Mouse (Mus musculus) liver, embryonic 16.5 days (tissue): ENCODE results near the gene Prss42. TPM values are rescaled to one million over a fixed set of nuclear protein-coding genes. Genes with fewer than 3 reads are reported as not detected.

Experiments
- ATAC-seq: fragments of 200-750 bp; cut with Nextera tagmentation; 2 replicates; pipeline ENCODE4 v1.8.0; 2017; ENCODE audit warnings: low read depth, mild to moderate bottlenecking, moderate number of reproducible peaks, moderate library complexity
- H3K27ac ChIP-seq: fragments of 300-500 bp; sonication (generic); 2 replicates; pipeline ENCODE4 v1.5.1; 2014; ENCODE audit warnings: mild to moderate bottlenecking, low read length
- H3K27me3 ChIP-seq: fragments of 300-500 bp; sonication (generic); 2 replicates; pipeline ENCODE4 v1.6.1; 2014; ENCODE audit warnings: low read depth, low read length, mixed read lengths; ENCODE audit not compliant: control insufficient read depth, insufficient read depth
- H3K36me3 ChIP-seq: fragments of 300-500 bp; sonication (generic); 2 replicates; pipeline ENCODE4 v1.6.1; 2014; ENCODE audit warnings: mild to moderate bottlenecking; ENCODE audit not compliant: control insufficient read depth, insufficient read depth
- H3K4me1 ChIP-seq: fragments of 300-500 bp; sonication (generic); 2 replicates; pipeline ENCODE4 v1.6.1; 2014; ENCODE audit warnings: low read depth, low read length, mixed read lengths; ENCODE audit not compliant: control insufficient read depth
- H3K4me2 ChIP-seq: fragments of 300-500 bp; sonication (generic); 2 replicates; pipeline ENCODE4 v1.6.1; 2014; ENCODE audit warnings: low read depth, low read length, mixed read lengths
- H3K4me3 ChIP-seq: fragments of 300-500 bp; sonication (generic); 2 replicates; pipeline ENCODE4 v1.5.1; 2014; ENCODE audit warnings: low read depth, mild to moderate bottlenecking, low read length
- H3K9ac ChIP-seq: fragments of 300-500 bp; sonication (generic); 2 replicates; pipeline ENCODE4 v1.6.1; 2014; ENCODE audit warnings: low read depth, low read length
- H3K9me3 ChIP-seq: fragments of 300-500 bp; sonication (generic); replicated peaks from 2 replicates; pipeline ENCODE4 v1.6.1; 2016; ENCODE audit warnings: low read length; ENCODE audit not compliant: control insufficient read depth
- WGBS: fragments of 180-500 bp; shearing (Covaris S2); extraction: QIAGEN DNeasy Blood & Tissue Kit; methylation state at CpG from one replicate; pipeline ENCODE4 v1.1.7; 2014; ENCODE audit not compliant: insufficient replicate concordance; 5-methylcytosine and 5-hydroxymethylcytosine counted together
- polyA plus RNA-seq: library from polyadenylated mRNA; unstranded; fragments of >200 nt; fragmentation: Nextera tagmentation; extraction: Ambion mirVana; gene quantifications from 2 replicates; pipeline ENCODE4 v1.2.1, GENCODE M21; 2015

The Prss42 gene
- polyA plus RNA-seq, 1 experiment from 2014 or later = not detected

DNA sequence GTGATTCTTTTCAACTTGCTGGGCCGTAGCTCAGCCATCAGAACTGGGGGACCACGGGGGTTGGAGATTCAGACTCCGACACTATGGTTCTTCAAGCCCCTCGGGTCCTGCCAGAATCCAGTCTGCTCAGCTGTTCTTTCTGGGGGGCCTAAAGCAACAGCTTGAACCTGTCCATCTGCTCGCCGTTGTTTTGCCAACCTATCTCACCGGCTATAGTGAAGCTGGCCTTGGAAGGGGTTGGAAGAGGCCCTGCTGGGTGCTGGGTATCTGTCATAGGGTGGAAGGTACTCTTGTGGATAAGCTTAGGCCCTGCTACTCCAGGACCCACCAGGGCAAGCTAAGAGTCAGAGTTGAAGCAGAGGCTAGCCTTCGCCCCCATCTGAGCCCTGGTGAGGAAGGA lies 37.1 kb upstream of the Prss42 start:
- Histone ChIP-seq H3K27me3 (no peaks in the 10 kb centered on the region), H3K4me2 (no peak overlapping the region), H3K9me3 (no peaks in the 10 kb centered on the region), H3K9ac (no peak overlapping the region), H3K4me1 (no peaks in the 10 kb centered on the region), H3K4me3 (no peak overlapping the region), H3K27ac (no peak overlapping the region), H3K36me3 (no peaks in the 10 kb centered on the region)
- 69% methylated on average over 8 of the region's 8 CpGs for WGBS
- no peak for ATAC-seq

GRCm38 (mm10) chr9:110762763-110763162 lies 35.2 kb upstream of the Prss42 start:
- Histone ChIP-seq H3K4me1 (no peaks in the 10 kb centered on the region), H3K4me2 (no peak overlapping the region), H3K9ac (no peak overlapping the region), H3K27me3 (no peaks in the 10 kb centered on the region), H3K9me3 (no peaks in the 10 kb centered on the region), H3K36me3 (no peaks in the 10 kb centered on the region), H3K4me3 (no peak overlapping the region), H3K27ac (no peak overlapping the region)
- ATAC-seq = no peak
- WGBS = 68% methylated on average over 10 of the region's 10 CpGs

GRCm38 (mm10) chr9:110763405-110763804 lies 34.6 kb upstream of the Prss42 start:
- Histone ChIP-seq H3K4me2 (no peak overlapping the region), H3K36me3 (no peaks in the 10 kb centered on the region), H3K9ac (no peak overlapping the region), H3K9me3 (no peaks in the 10 kb centered on the region), H3K27me3 (no peaks in the 10 kb centered on the region), H3K27ac (no peak overlapping the region), H3K4me1 (no peaks in the 10 kb centered on the region), H3K4me3 (no peak overlapping the region)
- no peak for ATAC-seq
- 64% methylated on average over 2 of the region's 2 CpGs for WGBS

GRCm38 (mm10) chr9:110772336-110772735 lies 25.6 kb upstream of the Prss42 start:
- Histone ChIP-seq H3K27ac (no peak overlapping the region), H3K36me3 (no peaks in the 10 kb centered on the region), H3K27me3 (no peaks in the 10 kb centered on the region), H3K9ac (no peak overlapping the region), H3K4me1 (no peaks in the 10 kb centered on the region), H3K9me3 (no peaks in the 10 kb centered on the region), H3K4me3 (no peak overlapping the region), H3K4me2 (no peak overlapping the region)
- 74% methylated on average over 10 of the region's 10 CpGs for WGBS
- ATAC-seq = no peak

- no peaks in the 10 kb centered on the region for H3K4me1 ChIP-seq
- no peaks in the 10 kb centered on the region for H3K9me3 ChIP-seq
- 67% methylated on average over 15 of the region's 15 CpGs for WGBS
- H3K36me3 ChIP-seq = no peaks in the 10 kb centered on the region
- H3K9ac ChIP-seq = no peak overlapping the region
- H3K27ac ChIP-seq = no peak overlapping the region
- H3K27me3 ChIP-seq = 0 out of 2 replicates have a peak, but pooled peaks cover 1% of the 10 kb centered on the region
- ATAC-seq = no peak
- no peak overlapping the region for H3K4me3 ChIP-seq
- no peak overlapping the region for H3K4me2 ChIP-seq
Observed at GRCm38 (mm10) chr9:110774403-110775268, 23.3 kb upstream of the Prss42 start.

DNA sequence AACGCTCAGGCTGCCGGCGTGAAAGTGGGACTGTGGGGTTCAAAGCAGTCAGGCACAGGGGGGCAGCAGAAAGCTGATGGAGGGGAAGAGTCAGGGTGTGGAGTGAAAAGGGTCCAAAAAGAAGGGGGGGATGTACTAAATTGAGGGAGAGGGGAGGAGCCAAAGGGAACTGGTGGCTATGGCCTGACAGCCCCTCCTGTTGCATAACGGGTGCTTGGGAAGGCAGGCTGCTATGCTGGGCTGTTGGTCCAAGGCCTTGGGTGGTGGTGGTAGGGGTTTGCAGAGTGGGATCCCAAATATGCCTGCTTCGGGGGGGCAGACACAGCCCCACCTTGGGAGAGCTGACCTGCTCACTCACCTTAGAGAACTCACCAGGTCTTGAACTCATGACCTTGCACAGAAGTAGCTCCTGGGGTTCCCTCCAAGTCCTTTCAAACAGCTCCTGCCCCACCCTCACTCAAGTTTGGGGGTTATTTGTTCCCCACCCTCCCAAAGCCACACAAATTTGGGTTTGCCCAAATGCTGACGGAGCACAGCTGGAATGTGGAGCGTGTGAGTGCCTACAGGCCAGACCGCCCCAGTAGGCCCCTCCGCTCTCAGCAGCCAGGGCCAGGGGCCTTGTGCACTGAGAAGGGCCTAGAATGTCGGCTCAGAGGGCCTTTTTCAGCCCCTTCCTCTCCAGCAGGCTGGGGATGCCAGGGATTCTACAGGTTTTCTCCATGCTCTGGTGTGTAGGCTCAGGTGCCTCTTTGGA lies 22.5 kb upstream of the Prss42 start:
- Histone ChIP-seq H3K36me3 (no peaks in the 10 kb centered on the region), H3K9ac (no peak overlapping the region), H3K27ac (no peak overlapping the region), H3K4me2 (no peak overlapping the region), H3K4me1 (no peaks in the 10 kb centered on the region), H3K9me3 (no peaks in the 10 kb centered on the region), H3K4me3 (no peak overlapping the region), H3K27me3 (0 out of 2 replicates have a peak, but pooled peaks cover 4% of the 10 kb centered on the region)
- WGBS = 69% methylated on average over 10 of the region's 10 CpGs
- ATAC-seq = no peak

GRCm38 (mm10) chr9:110778100-110778499 lies 19.9 kb upstream of the Prss42 start:
- Histone ChIP-seq H3K9ac (no peak overlapping the region), H3K4me3 (no peak overlapping the region), H3K9me3 (no peaks in the 10 kb centered on the region), H3K4me1 (no peaks in the 10 kb centered on the region), H3K27me3 (peaks cover 11% of the 10 kb centered on the region; the same call in 1 of the 2 replicates), H3K27ac (no peak overlapping the region), H3K36me3 (no peaks in the 10 kb centered on the region), H3K4me2 (no peak overlapping the region)
- 72% methylated on average over 1 of the region's 1 CpGs for WGBS
- no peak for ATAC-seq

- no peaks in the 10 kb centered on the region for H3K36me3 ChIP-seq
- no peak overlapping the region for H3K9ac ChIP-seq
- no peak overlapping the region for H3K27ac ChIP-seq
- 61% methylated on average over 7 of the region's 7 CpGs for WGBS
- H3K4me2 ChIP-seq = no peak overlapping the region
- peaks cover 11% of the 10 kb centered on the region; the same call in 1 of the 2 replicates for H3K27me3 ChIP-seq
- no peaks in the 10 kb centered on the region for H3K9me3 ChIP-seq
- no peak overlapping the region for H3K4me3 ChIP-seq
- no peak for ATAC-seq
- no peaks in the 10 kb centered on the region for H3K4me1 ChIP-seq
Observed at GRCm38 (mm10) chr9:110778559-110778958, 19.4 kb upstream of the Prss42 start.
